Mouse (Mus musculus): ENCODE data around the gene Msi2. TPM values are rescaled to one million over a fixed set of nuclear protein-coding genes. Genes with fewer than 3 reads are reported as not detected.

Msi2 gene
- polyA plus RNA-seq (2016; fragmentation: Nextera tagmentation; extraction: Ambion mirVana), result 16.8 and 18.1 TPM in 2 replicates

- Histone ChIP-seq H3K27ac (peak within 1 kb of the TSS; percentile 99), H3K4me3 (peak within 1 kb of the TSS; percentile 99), H3K4me1 (peaks cover 58% of the 10 kb centered on the region), H3K9me3 (replicated peaks) (no peaks in the 10 kb centered on the region), H3K27me3 (ENCODE audit: low read depth, poor library complexity, severe bottlenecking) (0 out of 2 replicates have a peak, but pooled peaks cover 6% of the 10 kb centered on the region), H3K36me3 (peaks cover 23% of the 10 kb centered on the region)
- DNase-seq (ENCODE audit: low spot score), result peak; percentile 95
- under 1% methylated on average over 54 of the region's 84 CpGs for WGBS
Observed at GRCm38 (mm10) chr11:88718050-88718765, at the start of gene Msi2. Gene Msi2 (minus strand): TSS chr11:88718513.

GRCm38 (mm10) chr11:88765635-88766034 lies 47.3 kb upstream of the Msi2 start:
- Histone ChIP-seq H3K4me1 (peaks cover 21% of the 10 kb centered on the region; the same call in 1 of the 2 replicates), H3K27ac (peak overlapping the region; percentile 53; the same call in 1 of the 2 replicates), H3K4me3 (peak overlapping the region; percentile 4; the same call in 1 of the 2 replicates), H3K9me3 (replicated peaks) (no peaks in the 10 kb centered on the region), H3K27me3 (ENCODE audit: low read depth, poor library complexity, severe bottlenecking) (no peaks in the 10 kb centered on the region), H3K36me3 (no peaks in the 10 kb centered on the region)
- DNase-seq (ENCODE audit: low spot score), result no peak
- WGBS, result 43% methylated on average over 7 of the region's 7 CpGs

- peaks cover 22% of the 10 kb centered on the region for H3K4me1 ChIP-seq
- H3K27ac ChIP-seq, result no peak overlapping the region
- no peak overlapping the region for H3K4me3 ChIP-seq
- WGBS, result 90% methylated on average over 13 of the region's 13 CpGs
- H3K9me3 ChIP-seq (replicated peaks), result no peaks in the 10 kb centered on the region
- H3K36me3 ChIP-seq, result no peaks in the 10 kb centered on the region
- no peaks in the 10 kb centered on the region for H3K27me3 ChIP-seq (ENCODE audit: low read depth, poor library complexity, severe bottlenecking)
- no peak for DNase-seq (ENCODE audit: low spot score)
Observed at GRCm38 (mm10) chr11:88763371-88763770, 45.1 kb upstream of the Msi2 start.

- H3K4me3 ChIP-seq, result no peak overlapping the region
- DNase-seq (ENCODE audit: low spot score), result no peak
- peaks cover 7% of the 10 kb centered on the region for H3K4me1 ChIP-seq
- H3K9me3 ChIP-seq (replicated peaks), result no peaks in the 10 kb centered on the region
- no peaks in the 10 kb centered on the region for H3K27me3 ChIP-seq (ENCODE audit: low read depth, poor library complexity, severe bottlenecking)
- no peak overlapping the region for H3K27ac ChIP-seq
- 93% methylated on average over 8 of the region's 8 CpGs for WGBS
- no peaks in the 10 kb centered on the region for H3K36me3 ChIP-seq
Observed at GRCm38 (mm10) chr11:88759501-88759900, 41.2 kb upstream of the Msi2 start.

GRCm38 (mm10) chr11:88758402-88758801 lies 40.1 kb upstream of the Msi2 start:
- Histone ChIP-seq H3K27ac (no peak overlapping the region), H3K4me1 (peaks cover 7% of the 10 kb centered on the region), H3K36me3 (no peaks in the 10 kb centered on the region), H3K9me3 (replicated peaks) (no peaks in the 10 kb centered on the region), H3K27me3 (ENCODE audit: low read depth, poor library complexity, severe bottlenecking) (no peaks in the 10 kb centered on the region), H3K4me3 (no peak overlapping the region)
- WGBS, result 47% methylated on average over 6 of the region's 6 CpGs
- no peak for DNase-seq (ENCODE audit: low spot score)

- Histone ChIP-seq H3K27ac (no peak overlapping the region), H3K27me3 (ENCODE audit: low read depth, poor library complexity, severe bottlenecking) (no peaks in the 10 kb centered on the region), H3K4me3 (no peak overlapping the region), H3K36me3 (no peaks in the 10 kb centered on the region), H3K4me1 (no peaks in the 10 kb centered on the region), H3K9me3 (replicated peaks) (no peaks in the 10 kb centered on the region)
- WGBS, result 89% methylated on average over 12 of the region's 12 CpGs
- no peak for DNase-seq (ENCODE audit: low spot score)
Observed at GRCm38 (mm10) chr11:88745306-88745705, 27.0 kb upstream of the Msi2 start.

GRCm38 (mm10) chr11:88739574-88740295 lies 21.4 kb upstream of the Msi2 start:
- no peaks in the 10 kb centered on the region for H3K9me3 ChIP-seq (replicated peaks)
- no peak for DNase-seq (ENCODE audit: low spot score)
- no peak overlapping the region for H3K27ac ChIP-seq
- H3K4me1 ChIP-seq, result no peaks in the 10 kb centered on the region
- H3K27me3 ChIP-seq (ENCODE audit: low read depth, poor library complexity, severe bottlenecking), result no peaks in the 10 kb centered on the region
- no peak overlapping the region for H3K4me3 ChIP-seq
- 93% methylated on average over 13 of the region's 13 CpGs for WGBS
- H3K36me3 ChIP-seq, result no peaks in the 10 kb centered on the region

GRCm38 (mm10) chr11:88729363-88729762 lies 11.1 kb upstream of the Msi2 start:
- H3K4me3 ChIP-seq, result no peak overlapping the region
- peak overlapping the region; percentile 39; the same call in 1 of the 2 replicates for H3K27ac ChIP-seq
- 52% methylated on average over 5 of the region's 5 CpGs for WGBS
- no peaks in the 10 kb centered on the region for H3K36me3 ChIP-seq
- no peaks in the 10 kb centered on the region for H3K9me3 ChIP-seq (replicated peaks)
- no peak for DNase-seq (ENCODE audit: low spot score)
- H3K4me1 ChIP-seq, result peaks cover 25% of the 10 kb centered on the region
- H3K27me3 ChIP-seq (ENCODE audit: low read depth, poor library complexity, severe bottlenecking), result no peaks in the 10 kb centered on the region

- DNase-seq (ENCODE audit: low spot score), result peak; percentile 86
- 4% methylated on average over 6 of the region's 6 CpGs for WGBS
- H3K4me1 ChIP-seq, result peaks cover 25% of the 10 kb centered on the region
- no peak overlapping the region for H3K4me3 ChIP-seq
- no peaks in the 10 kb centered on the region for H3K9me3 ChIP-seq (replicated peaks)
- no peaks in the 10 kb centered on the region for H3K36me3 ChIP-seq
- H3K27me3 ChIP-seq (ENCODE audit: low read depth, poor library complexity, severe bottlenecking), result no peaks in the 10 kb centered on the region
- H3K27ac ChIP-seq, result peak overlapping the region; percentile 64; the same call in 1 of the 2 replicates
Observed at GRCm38 (mm10) chr11:88728508-88728890, 10.2 kb upstream of the Msi2 start.

GRCm38 (mm10) chr11:88727768-88728507 lies 9.6 kb upstream of the Msi2 start:
- H3K27ac ChIP-seq, result peak overlapping the region; percentile 64; the same call in 1 of the 2 replicates
- 47% methylated on average over 20 of the region's 20 CpGs for WGBS
- H3K4me1 ChIP-seq, result peaks cover 25% of the 10 kb centered on the region
- H3K9me3 ChIP-seq (replicated peaks), result no peaks in the 10 kb centered on the region
- peak; percentile 51 for DNase-seq (ENCODE audit: low spot score)
- H3K36me3 ChIP-seq, result no peaks in the 10 kb centered on the region
- 0 out of 2 replicates have a peak overlapping the region, but pooled peaks have one; percentile 0 for H3K4me3 ChIP-seq
- no peaks in the 10 kb centered on the region for H3K27me3 ChIP-seq (ENCODE audit: low read depth, poor library complexity, severe bottlenecking)

GRCm38 (mm10) chr11:88721144-88721636 lies 2.9 kb upstream of the Msi2 start:
- 0 out of 2 replicates have a peak, but pooled peaks cover 1% of the 10 kb centered on the region for H3K36me3 ChIP-seq
- H3K4me1 ChIP-seq, result peaks cover 30% of the 10 kb centered on the region
- H3K4me3 ChIP-seq, result no peak overlapping the region
- H3K27me3 ChIP-seq (ENCODE audit: low read depth, poor library complexity, severe bottlenecking), result 0 out of 2 replicates have a peak, but pooled peaks cover 6% of the 10 kb centered on the region
- no peak for DNase-seq (ENCODE audit: low spot score)
- WGBS, result 71% methylated on average over 10 of the region's 10 CpGs
- H3K9me3 ChIP-seq (replicated peaks), result no peaks in the 10 kb centered on the region
- H3K27ac ChIP-seq, result no peak overlapping the region
